29 mouse cellular contexts compared by ENCODE assay signal in the genomic region with DNA sequence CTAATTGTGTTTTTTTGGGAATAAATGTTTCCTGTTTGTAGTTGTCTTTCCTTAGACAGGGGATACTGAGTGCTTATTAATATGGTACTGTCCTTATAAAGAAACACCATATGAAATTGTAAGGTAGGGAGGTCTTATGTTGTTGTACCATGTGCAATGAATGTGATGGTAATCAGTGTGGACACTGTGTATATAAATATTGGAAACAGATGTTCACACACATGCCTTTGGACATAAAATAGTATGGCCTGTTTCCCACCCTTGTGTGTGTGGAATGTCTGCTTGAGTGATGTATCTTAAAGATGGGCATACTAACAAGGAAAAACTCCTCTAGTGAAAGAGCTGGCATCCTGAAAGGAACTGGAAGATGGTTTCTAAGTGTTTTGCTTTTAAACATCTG.
DNase-seq lines count a peak whose midpoint lies in the region; ATAC-seq and TF ChIP-seq lines count a peak whose summit lies in the region.
"Had no signal": no experiment of that assay in that cellular context is flagged by ENCODE, and none has a peak within 500 bp of the region (broad histone marks: within the 10 kb centered on the region; RNA-seq: fewer than 3 reads in every experiment).

No protein-coding gene starts in this region.

- no peak overlapping the region for H3K4me2 ChIP-seq in limb, embryonic 11.5 days (ENCODE audit: low read depth, severe bottlenecking)
- no peak overlapping the region for H3K4me2 ChIP-seq in limb, embryonic 14.5 days (replicated peaks; ENCODE audit: low read depth, low read length, severe bottlenecking)
- H3K4me2 ChIP-seq: embryonic facial prominence, embryonic 13.5 days; forebrain, embryonic 12.5 days; forebrain, embryonic 15.5 days; heart, embryonic 13.5 days; hindbrain, embryonic 12.5 days; hindbrain, embryonic 15.5 days; intestine, embryonic 15.5 days had no signal

- no peaks in the 10 kb centered on the region for H3K9me3 ChIP-seq in limb, embryonic 11.5 days (ENCODE audit: control insufficient read depth, low read length)
- no peaks in the 10 kb centered on the region for H3K9me3 ChIP-seq in limb, embryonic 10.5 days (replicated peaks)
- peaks cover 4% of the 10 kb centered on the region; the same call in 1 of the 2 replicates for H3K9me3 ChIP-seq in limb, embryonic 14.5 days (ENCODE audit: control insufficient read depth, low read length)
- H3K9me3 ChIP-seq: forebrain, embryonic 15.5 days; G1E; hindbrain, embryonic 15.5 days; intestine, embryonic 15.5 days had no signal

- DNase-seq in embryo, embryonic 10.5 days (ENCODE audit: low spot score) = peak; percentile 2
- no peak for DNase-seq in embryo, embryonic 9.5 days (ENCODE audit: extremely low spot score)
- no peak for DNase-seq in limb, embryonic 11.5 days (ENCODE audit: low spot score)
- no peak for DNase-seq in limb, embryonic 10.5 days (ENCODE audit: low spot score)
- DNase-seq in limb, embryonic 14.5 days (ENCODE audit: low spot score) = peak; percentile 3
- DNase-seq in retina, postnatal 1 day = peak; percentile 29
- no peak for DNase-seq in cerebellum, adult 8-10 months
- no peak for DNase-seq in kidney, postnatal 10 days
- DNase-seq: adrenal gland, adult 2 months; adrenal gland, postnatal 14 days; B cell, adult 2 months; cerebellum, adult 11 months; cerebellum, adult 2 months; cerebellum, postnatal 10 days; cerebellum, postnatal 36 days; gastrocnemius, postnatal 10 days; gastrocnemius, postnatal 36 days; heart, adult 2 months had no signal

- ATAC-seq in limb, embryonic 11.5 days (ENCODE audit: insufficient number of reproducible peaks, low FRiP score, low TSS enrichment, low read depth) = peak; percentile 60; the same call in 1 of the 2 replicates
- no peak for ATAC-seq in limb, embryonic 14.5 days (ENCODE audit: low FRiP score, low read depth)
- ATAC-seq: forebrain, embryonic 15.5 days; intestine, embryonic 15.5 days had no signal

- no peaks in the 10 kb centered on the region for H3K4me1 ChIP-seq in limb, embryonic 11.5 days (ENCODE audit: control insufficient read depth, insufficient read depth, low read length)
- no peaks in the 10 kb centered on the region for H3K4me1 ChIP-seq in limb, embryonic 10.5 days
- no peaks in the 10 kb centered on the region for H3K4me1 ChIP-seq in limb, embryonic 14.5 days (ENCODE audit: control insufficient read depth, insufficient read depth, low read length)
- H3K4me1 ChIP-seq: embryonic facial prominence, embryonic 13.5 days; forebrain, embryonic 12.5 days; forebrain, embryonic 15.5 days; heart, embryonic 10.5 days; heart, embryonic 13.5 days; hindbrain, embryonic 12.5 days; hindbrain, embryonic 15.5 days; intestine, embryonic 15.5 days had no signal

- H3K27ac ChIP-seq in limb, embryonic 11.5 days (replicated peaks; ENCODE audit: low read depth, low read length) = no peak overlapping the region
- no peak overlapping the region for H3K27ac ChIP-seq in limb, embryonic 10.5 days
- H3K27ac ChIP-seq in limb, embryonic 14.5 days (replicated peaks; ENCODE audit: low read depth, low read length) = no peak overlapping the region
- H3K27ac ChIP-seq: embryonic facial prominence, embryonic 13.5 days; forebrain, embryonic 12.5 days; forebrain, embryonic 15.5 days; heart, adult 2 months; heart, embryonic 10.5 days; heart, embryonic 13.5 days; hindbrain, embryonic 12.5 days; hindbrain, embryonic 15.5 days; intestine, embryonic 15.5 days had no signal

- H3K36me3 ChIP-seq in limb, embryonic 11.5 days (ENCODE audit: control insufficient read depth, insufficient read depth, low read length) = no peaks in the 10 kb centered on the region
- no peaks in the 10 kb centered on the region for H3K36me3 ChIP-seq in limb, embryonic 10.5 days
- no peaks in the 10 kb centered on the region for H3K36me3 ChIP-seq in limb, embryonic 14.5 days (ENCODE audit: control insufficient read depth, insufficient read depth, low read length)
- H3K36me3 ChIP-seq: embryonic facial prominence, embryonic 13.5 days; forebrain, embryonic 12.5 days; forebrain, embryonic 15.5 days; G1E; heart, embryonic 10.5 days; heart, embryonic 13.5 days; hindbrain, embryonic 12.5 days; hindbrain, embryonic 15.5 days; intestine, embryonic 15.5 days had no signal

- TF ChIP-seq POLR2A in limb, embryonic 14.5 days (IDR thresholded peaks at IDR 0.05; ENCODE audit: borderline replicate concordance, extremely low read depth, insufficient read depth, insufficient read length) = no peak

- H3K27me3 ChIP-seq in limb, embryonic 11.5 days (ENCODE audit: control insufficient read depth, insufficient read depth, low read length) = no peaks in the 10 kb centered on the region
- no peaks in the 10 kb centered on the region for H3K27me3 ChIP-seq in limb, embryonic 10.5 days (ENCODE audit: low read depth, poor library complexity, severe bottlenecking)
- H3K27me3 ChIP-seq in limb, embryonic 14.5 days (ENCODE audit: control insufficient read depth, insufficient read depth, low read length) = no peaks in the 10 kb centered on the region
- H3K27me3 ChIP-seq: CH12.LX; embryonic facial prominence, embryonic 13.5 days; forebrain, embryonic 12.5 days; forebrain, embryonic 15.5 days; heart, embryonic 13.5 days; hindbrain, embryonic 12.5 days; hindbrain, embryonic 15.5 days; intestine, embryonic 15.5 days had no signal

- no peak overlapping the region for H3K4me3 ChIP-seq in limb, embryonic 11.5 days (ENCODE audit: low read depth, low read length)
- H3K4me3 ChIP-seq in limb, embryonic 10.5 days = no peak overlapping the region
- no peak overlapping the region for H3K4me3 ChIP-seq in limb, embryonic 14.5 days (replicated peaks; ENCODE audit: low read length)
- H3K4me3 ChIP-seq: embryonic facial prominence, embryonic 13.5 days; erythroblast, embryonic 14.5 days; forebrain, embryonic 12.5 days; forebrain, embryonic 15.5 days; heart, adult 2 months; heart, embryonic 10.5 days; heart, embryonic 13.5 days; hindbrain, embryonic 12.5 days; hindbrain, embryonic 15.5 days; intestine, embryonic 15.5 days had no signal

- no peak overlapping the region for H3K9ac ChIP-seq in limb, embryonic 11.5 days (ENCODE audit: low read length)
- H3K9ac ChIP-seq in limb, embryonic 14.5 days (ENCODE audit: low read depth, low read length, severe bottlenecking) = no peak overlapping the region
- H3K9ac ChIP-seq: embryonic facial prominence, embryonic 13.5 days; forebrain, embryonic 12.5 days; forebrain, embryonic 15.5 days; heart, embryonic 13.5 days; hindbrain, embryonic 12.5 days; hindbrain, embryonic 15.5 days; intestine, embryonic 15.5 days had no signal

Comparison
In these comparisons a context has a peak if more than half of its experiments do, and no peak if none do; other contexts are left out.
1. DNase-seq: peak in embryo, embryonic 10.5 days (single experiment), limb, embryonic 14.5 days (single experiment) and retina, postnatal 1 day (single experiment); none in embryo, embryonic 9.5 days (single experiment), limb, embryonic 11.5 days (single experiment), limb, embryonic 10.5 days (single experiment), cerebellum, adult 8-10 months (single experiment) and kidney, postnatal 10 days (single experiment).